Mouse (Mus musculus) bone marrow macrophage, adult 2 months (primary cell): ENCODE data around the gene Eef1akmt4.

Source experiments
- CTCF ChIP-seq: IDR thresholded peaks from 2 replicates; pipeline ENCODE4 v1.5.1; 2012; ENCODE audit warnings: low read depth, mild to moderate bottlenecking, low read length, moderate library complexity
- POLR2A ChIP-seq: IDR thresholded peaks from 2 replicates; pipeline ENCODE4 v1.6.1; 2012; ENCODE audit warnings: mild to moderate bottlenecking, low read depth, low read length, borderline replicate concordance

DNA sequence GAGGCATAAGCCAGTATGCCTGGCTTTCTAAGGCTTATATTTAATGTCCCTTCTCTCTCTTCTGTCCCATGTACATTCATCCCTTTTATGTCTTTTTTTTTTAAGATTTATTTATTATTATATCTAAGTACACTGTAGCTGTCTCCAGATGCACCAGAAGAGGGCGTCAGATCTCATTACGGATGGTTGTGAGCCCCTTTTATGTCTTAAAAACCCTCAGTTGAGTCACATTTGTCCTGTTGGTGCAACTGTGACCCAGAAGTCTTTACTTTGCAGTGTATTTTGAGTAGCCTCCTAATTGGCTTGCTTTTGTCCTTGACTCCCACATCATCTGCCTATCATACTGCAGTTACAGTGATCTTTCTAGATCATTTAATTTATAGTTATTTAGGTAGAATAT is 41.9 kb downstream of the Eef1akmt4 start:
- TF ChIP-seq CTCF (no peak), POLR2A (no peak)
